Mouse (Mus musculus) heart, embryonic 16.5 days (tissue): ENCODE data around the gene Rtn4rl2. TPM values are rescaled to one million over a fixed set of nuclear protein-coding genes. Genes with fewer than 3 reads are reported as not detected.

Experiments used
- ATAC-seq: fragments of 200-750 bp; cut with Nextera tagmentation; replicated peaks from 2 replicates; pipeline ENCODE4 v1.8.0; 2017; ENCODE audit warnings: moderate number of reproducible peaks; ENCODE audit not compliant: insufficient read depth, low FRiP score; ENCODE audit errors: extremely low read depth
- H3K27ac ChIP-seq: fragments of 300-500 bp; sonication (generic); 2 replicates; pipeline ENCODE4 v1.5.1; 2014; ENCODE audit warnings: mild to moderate bottlenecking, low read length, control low read depth, moderate library complexity
- H3K27me3 ChIP-seq: fragments of 300-500 bp; sonication (generic); 2 replicates; pipeline ENCODE4 v1.6.1; 2014; ENCODE audit warnings: low read length, mixed read lengths; ENCODE audit not compliant: control insufficient read depth, insufficient read depth
- H3K36me3 ChIP-seq: fragments of 300-500 bp; sonication (generic); 2 replicates; pipeline ENCODE4 v1.6.1; 2014; ENCODE audit not compliant: control insufficient read depth, insufficient read depth
- H3K4me1 ChIP-seq: fragments of 300-500 bp; sonication (generic); 2 replicates; pipeline ENCODE4 v1.6.1; 2014; ENCODE audit warnings: low read length, mixed read lengths; ENCODE audit not compliant: control insufficient read depth, insufficient read depth
- H3K4me2 ChIP-seq: fragments of 300-500 bp; sonication (generic); 2 replicates; pipeline ENCODE4 v1.6.1; 2014; ENCODE audit warnings: low read depth, mild to moderate bottlenecking, control low read depth, low read length
- H3K4me3 ChIP-seq: fragments of 300-500 bp; sonication (generic); 2 replicates; pipeline ENCODE4 v1.5.1; 2014; ENCODE audit warnings: mild to moderate bottlenecking, control low read depth, low read length
- H3K9ac ChIP-seq: fragments of 300-500 bp; sonication (generic); 2 replicates; pipeline ENCODE4 v1.6.1; 2014; ENCODE audit warnings: low read length, control low read depth
- H3K9me3 ChIP-seq: fragments of 300-500 bp; sonication (generic); replicated peaks from 2 replicates; pipeline ENCODE4 v1.6.1; 2016; ENCODE audit warnings: low read length; ENCODE audit not compliant: control insufficient read depth
- WGBS: fragments of 180-500 bp; shearing (Covaris S2); extraction: QIAGEN DNeasy Blood & Tissue Kit; methylation state at CpG from one replicate; pipeline ENCODE4 v1.1.7; 2014; 5-methylcytosine and 5-hydroxymethylcytosine counted together
- polyA plus RNA-seq: library from polyadenylated mRNA; unstranded; fragments of >200 nt; fragmentation: Nextera tagmentation; extraction: Ambion mirVana; gene quantifications from 2 replicates; pipeline ENCODE4 v1.2.1, GENCODE M21; 2015

The Rtn4rl2 gene
- polyA plus RNA-seq, 1 experiment from 2014 or later: 1.7 TPM

- Histone ChIP-seq H3K36me3 (no peaks in the 10 kb centered on the region), H3K4me3 (peak overlapping the region; percentile 62), H3K9me3 (no peaks in the 10 kb centered on the region), H3K4me2 (peak overlapping the region; percentile 90), H3K4me1 (peaks cover 26% of the 10 kb centered on the region), H3K27ac (no peak overlapping the region), H3K27me3 (peaks cover 57% of the 10 kb centered on the region), H3K9ac (0 out of 2 replicates have a peak overlapping the region, but pooled peaks have one; percentile 37)
- ATAC-seq: peak; percentile 4; the same call in 1 of the 2 replicates
- under 1% methylated on average over 58 of the region's 58 CpGs for WGBS
Observed at GRCm38 (mm10) chr2:84887411-84888271, 1.1 kb upstream of the Rtn4rl2 start.

GRCm38 (mm10) chr2:84886821-84887281 is 341 bp upstream of the Rtn4rl2 start:
- Histone ChIP-seq H3K9ac (peak overlapping the region; percentile 66), H3K4me1 (peaks cover 26% of the 10 kb centered on the region), H3K27ac (no peak overlapping the region)

GRCm38 (mm10) chr2:84885084-84886055 is 1.1 kb downstream of the Rtn4rl2 start:
- Histone ChIP-seq H3K4me3 (peak overlapping the region; percentile 62; the same call in 1 of the 2 replicates), H3K27me3 (peaks cover 74% of the 10 kb centered on the region), H3K27ac (no peak overlapping the region), H3K9ac (no peak overlapping the region), H3K4me2 (peak overlapping the region; percentile 90; the same call in 1 of the 2 replicates), H3K36me3 (no peaks in the 10 kb centered on the region), H3K9me3 (no peaks in the 10 kb centered on the region), H3K4me1 (peaks cover 26% of the 10 kb centered on the region)
- ATAC-seq: no peak
- WGBS: 10% methylated on average over 22 of the region's 23 CpGs

More at GRCm38 (mm10) chr2:84886821-84887281, 341 bp upstream of the Rtn4rl2 start:
- Histone ChIP-seq H3K27me3 (peaks cover 62% of the 10 kb centered on the region), H3K36me3 (no peaks in the 10 kb centered on the region), H3K9me3 (no peaks in the 10 kb centered on the region), H3K4me2 (peak overlapping the region; percentile 90), H3K4me3 (peak overlapping the region; percentile 62)
- ATAC-seq: no peak
- WGBS: under 1% methylated on average over 23 of the region's 39 CpGs

GRCm38 (mm10) chr2:84884611-84885010 is 1.9 kb downstream of the Rtn4rl2 start:
- Histone ChIP-seq H3K36me3 (no peaks in the 10 kb centered on the region), H3K4me1 (peaks cover 24% of the 10 kb centered on the region), H3K27me3 (peaks cover 79% of the 10 kb centered on the region), H3K4me2 (no peak overlapping the region), H3K4me3 (no peak overlapping the region), H3K9ac (no peak overlapping the region), H3K27ac (no peak overlapping the region), H3K9me3 (no peaks in the 10 kb centered on the region)
- 45% methylated on average over 4 of the region's 4 CpGs for WGBS
- no peak for ATAC-seq

DNA sequence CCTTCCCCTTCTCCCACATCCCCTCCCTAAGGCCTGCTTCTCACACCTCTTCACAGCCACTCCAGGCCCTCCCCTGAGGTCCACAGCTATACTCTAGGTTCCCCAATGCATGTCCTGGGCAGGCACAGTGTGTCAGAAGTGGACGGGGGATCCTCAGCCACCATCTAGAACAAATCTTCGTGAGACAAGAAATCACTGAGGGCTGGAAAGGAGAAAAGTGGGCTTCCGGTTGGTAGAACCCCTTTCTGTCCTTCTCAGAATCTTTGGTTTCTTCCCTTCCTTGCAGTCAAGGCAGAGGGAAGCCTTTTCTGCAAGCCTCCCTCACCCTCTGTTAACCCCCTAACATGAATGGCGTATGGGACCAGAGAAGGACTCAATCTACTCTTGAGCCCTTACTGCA is 2.6 kb downstream of the Rtn4rl2 start:
- no peak overlapping the region for H3K9ac ChIP-seq
- H3K27me3 ChIP-seq: peaks cover 73% of the 10 kb centered on the region
- no peaks in the 10 kb centered on the region for H3K9me3 ChIP-seq
- H3K27ac ChIP-seq: no peak overlapping the region
- peak overlapping the region; percentile 13; the same call in 1 of the 2 replicates for H3K4me2 ChIP-seq
- H3K4me3 ChIP-seq: no peak overlapping the region
- no peaks in the 10 kb centered on the region for H3K36me3 ChIP-seq
- ATAC-seq: no peak
- peaks cover 18% of the 10 kb centered on the region for H3K4me1 ChIP-seq
- WGBS: 67% methylated on average over 4 of the region's 4 CpGs

DNA sequence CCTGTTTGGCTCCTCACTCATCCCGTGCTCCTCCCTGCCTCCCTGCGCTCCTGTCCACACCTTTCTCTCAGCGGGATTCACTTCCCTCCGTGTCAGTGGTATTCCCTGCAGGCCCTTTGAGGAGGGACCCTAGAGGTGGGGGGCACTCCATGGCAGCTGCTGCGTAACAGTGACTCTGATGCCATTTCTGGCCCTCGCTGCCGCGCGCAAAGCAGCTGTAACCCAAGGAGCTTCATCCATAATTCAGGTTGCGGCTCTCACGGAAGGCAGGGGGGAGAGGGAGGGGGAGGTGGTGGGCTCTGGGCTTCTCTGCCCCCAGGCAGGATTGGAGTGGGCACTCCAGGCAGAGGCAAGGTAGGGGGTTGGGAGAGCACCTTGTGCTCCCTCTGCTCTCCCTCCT is 3.0 kb downstream of the Rtn4rl2 start:
- no peak overlapping the region; the same call in 1 of the 2 replicates for H3K4me3 ChIP-seq
- peaks cover 14% of the 10 kb centered on the region; the same call in 1 of the 2 replicates for H3K4me1 ChIP-seq
- peaks cover 73% of the 10 kb centered on the region for H3K27me3 ChIP-seq
- WGBS: 4% methylated on average over 11 of the region's 11 CpGs
- H3K9ac ChIP-seq: peak overlapping the region; percentile 22; the same call in 1 of the 2 replicates
- no peak overlapping the region for H3K27ac ChIP-seq
- H3K36me3 ChIP-seq: no peaks in the 10 kb centered on the region
- no peaks in the 10 kb centered on the region for H3K9me3 ChIP-seq
- peak overlapping the region; percentile 13; the same call in 1 of the 2 replicates for H3K4me2 ChIP-seq
- ATAC-seq: no peak

GRCm38 (mm10) chr2:84883084-84883483 is 3.4 kb downstream of the Rtn4rl2 start:
- no peak overlapping the region for H3K9ac ChIP-seq
- H3K4me3 ChIP-seq: no peak overlapping the region; the same call in 1 of the 2 replicates
- peaks cover 73% of the 10 kb centered on the region for H3K27me3 ChIP-seq
- WGBS: 8% methylated on average over 6 of the region's 6 CpGs
- 0 out of 2 replicates have a peak, but pooled peaks have one; percentile 14 for ATAC-seq
- no peaks in the 10 kb centered on the region for H3K36me3 ChIP-seq
- no peaks in the 10 kb centered on the region for H3K9me3 ChIP-seq
- H3K4me2 ChIP-seq: peak overlapping the region; percentile 42; the same call in 1 of the 2 replicates
- no peak overlapping the region for H3K27ac ChIP-seq
- peaks cover 12% of the 10 kb centered on the region; the same call in 1 of the 2 replicates for H3K4me1 ChIP-seq

DNA sequence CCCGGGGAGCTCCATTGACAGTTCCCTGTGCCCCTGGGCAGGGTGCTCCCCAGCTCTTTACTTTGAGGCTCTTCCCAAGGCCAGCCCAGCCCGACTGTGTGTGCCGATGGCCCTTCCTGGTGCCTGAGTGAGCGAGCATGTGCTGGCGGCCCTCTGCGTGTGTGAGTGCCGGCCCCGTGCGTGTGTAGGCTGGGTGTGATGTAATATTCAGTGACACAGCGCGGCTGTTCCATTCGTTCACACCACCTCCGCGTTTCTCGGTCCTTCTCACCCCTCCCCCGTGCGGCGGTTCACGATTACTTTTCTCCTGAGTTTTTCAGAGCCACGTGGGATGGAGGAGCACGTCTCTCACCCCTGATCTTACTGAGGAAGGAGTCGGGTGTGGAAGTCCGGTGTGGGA is 3.9 kb downstream of the Rtn4rl2 start:
- no peaks in the 10 kb centered on the region for H3K9me3 ChIP-seq
- H3K27ac ChIP-seq: no peak overlapping the region
- peaks cover 7% of the 10 kb centered on the region; the same call in 1 of the 2 replicates for H3K4me1 ChIP-seq
- 4% methylated on average over 23 of the region's 23 CpGs for WGBS
- no peak overlapping the region for H3K4me3 ChIP-seq
- ATAC-seq: peak; percentile 39
- H3K4me2 ChIP-seq: peak overlapping the region; percentile 42; the same call in 1 of the 2 replicates
- H3K9ac ChIP-seq: no peak overlapping the region
- H3K36me3 ChIP-seq: no peaks in the 10 kb centered on the region
- peaks cover 68% of the 10 kb centered on the region for H3K27me3 ChIP-seq
